Mouse (Mus musculus): ENCODE measurements around the gene Mdm1. TPM values are rescaled to one million over a fixed set of nuclear protein-coding genes. Genes with fewer than 3 reads are reported as not detected.

The Mdm1 gene
- polyA plus RNA-seq, 1 experiment from 2014 or later: 26.3 TPM

GRCm38 (mm10) chr10:118103020-118103666 lies 38.5 kb upstream of the Mdm1 start:
- peak overlapping the region; percentile 35 for H3K4me3 ChIP-seq (ENCODE audit: low read depth, low read length)
- peak; percentile 70 for DNase-seq (ENCODE audit: low spot score)
- peak; percentile 87 for ATAC-seq (replicated peaks; ENCODE audit: low FRiP score)
- H3K9ac ChIP-seq (ENCODE audit: low read depth, low read length): no peak overlapping the region
- H3K27me3 ChIP-seq (replicated peaks; ENCODE audit: control insufficient read depth, insufficient read depth, low read length): no peaks in the 10 kb centered on the region
- no peaks in the 10 kb centered on the region for H3K9me3 ChIP-seq (ENCODE audit: control insufficient read depth, low read length)
- no peaks in the 10 kb centered on the region for H3K36me3 ChIP-seq (ENCODE audit: control insufficient read depth, insufficient read depth, low read length)
- peaks cover 5% of the 10 kb centered on the region for H3K4me1 ChIP-seq (replicated peaks; ENCODE audit: control insufficient read depth, insufficient read depth, low read length)
- H3K4me2 ChIP-seq: peak overlapping the region; percentile 69
- no peak overlapping the region for H3K27ac ChIP-seq (ENCODE audit: low read depth, low read length)
- WGBS: under 1% methylated on average over 20 of the region's 20 CpGs

GRCm38 (mm10) chr10:118103906-118104305 lies 37.7 kb upstream of the Mdm1 start:
- no peaks in the 10 kb centered on the region for H3K36me3 ChIP-seq (ENCODE audit: control insufficient read depth, insufficient read depth, low read length)
- ATAC-seq (replicated peaks; ENCODE audit: low FRiP score): no peak
- H3K4me3 ChIP-seq (ENCODE audit: low read depth, low read length): no peak overlapping the region
- peaks cover 5% of the 10 kb centered on the region for H3K4me1 ChIP-seq (replicated peaks; ENCODE audit: control insufficient read depth, insufficient read depth, low read length)
- no peak for DNase-seq (ENCODE audit: low spot score)
- no peak overlapping the region for H3K27ac ChIP-seq (ENCODE audit: low read depth, low read length)
- H3K4me2 ChIP-seq: no peak overlapping the region; the same call in 1 of the 2 replicates
- H3K9me3 ChIP-seq (ENCODE audit: control insufficient read depth, low read length): no peaks in the 10 kb centered on the region
- WGBS: 65% methylated on average over 10 of the region's 10 CpGs
- H3K27me3 ChIP-seq (replicated peaks; ENCODE audit: control insufficient read depth, insufficient read depth, low read length): no peaks in the 10 kb centered on the region
- no peak overlapping the region for H3K9ac ChIP-seq (ENCODE audit: low read depth, low read length)

DNA sequence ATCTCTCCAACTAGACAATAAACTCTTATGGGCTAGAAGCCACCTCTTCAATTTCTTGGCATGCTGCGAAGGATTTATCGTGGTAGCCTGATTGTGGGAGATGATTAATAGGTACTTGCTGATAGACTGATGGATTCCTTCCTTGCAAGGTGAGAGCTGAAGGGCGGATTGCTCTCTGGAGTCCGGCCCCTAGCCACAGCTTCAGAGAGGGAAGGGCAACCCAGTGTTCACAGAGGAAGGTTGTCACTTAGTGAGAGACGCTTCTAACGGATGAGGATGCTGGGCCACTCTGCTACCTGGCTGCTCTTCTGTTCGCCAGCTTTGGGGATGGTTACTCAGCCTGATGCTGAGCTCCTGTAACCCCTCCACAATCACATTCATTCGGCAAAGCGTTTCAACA lies 34.6 kb upstream of the Mdm1 start:
- Histone ChIP-seq H3K4me3 (ENCODE audit: low read depth, low read length) (no peak overlapping the region), H3K27me3 (replicated peaks; ENCODE audit: control insufficient read depth, insufficient read depth, low read length) (no peaks in the 10 kb centered on the region), H3K36me3 (ENCODE audit: control insufficient read depth, insufficient read depth, low read length) (no peaks in the 10 kb centered on the region), H3K4me2 (no peak overlapping the region), H3K9ac (ENCODE audit: low read depth, low read length) (no peak overlapping the region), H3K4me1 (replicated peaks; ENCODE audit: control insufficient read depth, insufficient read depth, low read length) (peaks cover 10% of the 10 kb centered on the region), H3K9me3 (ENCODE audit: control insufficient read depth, low read length) (no peaks in the 10 kb centered on the region), H3K27ac (ENCODE audit: low read depth, low read length) (no peak overlapping the region)
- whole genome bisulfite sequencing: 75% methylated on average over 9 of the region's 9 CpGs
- ATAC-seq (replicated peaks; ENCODE audit: low FRiP score) (no peak), DNase-seq (ENCODE audit: low spot score) (no peak)

- no peaks in the 10 kb centered on the region for H3K27me3 ChIP-seq (replicated peaks; ENCODE audit: control insufficient read depth, insufficient read depth, low read length)
- no peak overlapping the region for H3K9ac ChIP-seq (ENCODE audit: low read depth, low read length)
- ATAC-seq (replicated peaks; ENCODE audit: low FRiP score) (no peak), DNase-seq (ENCODE audit: low spot score) (no peak)
- no peaks in the 10 kb centered on the region for H3K36me3 ChIP-seq (ENCODE audit: control insufficient read depth, insufficient read depth, low read length)
- no peak overlapping the region for H3K4me2 ChIP-seq
- H3K4me1 ChIP-seq (replicated peaks; ENCODE audit: control insufficient read depth, insufficient read depth, low read length): 0 out of 2 replicates have a peak, but pooled peaks cover 5% of the 10 kb centered on the region
- no peak overlapping the region for H3K27ac ChIP-seq (ENCODE audit: low read depth, low read length)
- 41% methylated on average over 8 of the region's 8 CpGs for WGBS
- no peak overlapping the region for H3K4me3 ChIP-seq (ENCODE audit: low read depth, low read length)
- no peaks in the 10 kb centered on the region for H3K9me3 ChIP-seq (ENCODE audit: control insufficient read depth, low read length)
Measured at GRCm38 (mm10) chr10:118110006-118110920, 31.3 kb upstream of the Mdm1 start.

DNA sequence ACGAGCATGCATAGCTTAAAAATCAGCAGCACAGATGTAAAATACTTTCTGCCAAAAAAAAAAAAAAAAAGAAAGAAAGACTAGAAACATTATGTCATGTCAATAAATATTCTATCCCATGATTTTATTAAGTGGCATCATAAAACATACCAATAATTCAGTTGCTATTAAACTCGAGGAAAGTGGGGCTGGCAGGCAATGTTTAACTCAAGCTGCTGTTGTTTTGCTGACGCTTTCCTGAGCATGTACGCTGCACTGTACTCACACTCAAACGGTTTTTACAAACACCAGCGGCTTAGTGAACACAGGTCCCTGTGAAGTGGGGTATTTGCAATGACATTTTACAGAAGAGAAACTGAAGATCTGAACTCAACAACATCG lies 30.7 kb upstream of the Mdm1 start:
- no peaks in the 10 kb centered on the region for H3K36me3 ChIP-seq (ENCODE audit: control insufficient read depth, insufficient read depth, low read length)
- no peak overlapping the region for H3K9ac ChIP-seq (ENCODE audit: low read depth, low read length)
- 0 out of 2 replicates have a peak, but pooled peaks cover 5% of the 10 kb centered on the region for H3K4me1 ChIP-seq (replicated peaks; ENCODE audit: control insufficient read depth, insufficient read depth, low read length)
- DNase-seq (ENCODE audit: low spot score): no peak
- no peak overlapping the region for H3K4me3 ChIP-seq (ENCODE audit: low read depth, low read length)
- no peak for ATAC-seq (replicated peaks; ENCODE audit: low FRiP score)
- no peak overlapping the region for H3K4me2 ChIP-seq
- H3K27me3 ChIP-seq (replicated peaks; ENCODE audit: control insufficient read depth, insufficient read depth, low read length): no peaks in the 10 kb centered on the region
- 73% methylated on average over 7 of the region's 7 CpGs for WGBS
- H3K27ac ChIP-seq (ENCODE audit: low read depth, low read length): no peak overlapping the region
- no peaks in the 10 kb centered on the region for H3K9me3 ChIP-seq (ENCODE audit: control insufficient read depth, low read length)

- Histone ChIP-seq H3K4me1 (replicated peaks; ENCODE audit: control insufficient read depth, insufficient read depth, low read length) (0 out of 2 replicates have a peak, but pooled peaks cover 5% of the 10 kb centered on the region), H3K9ac (ENCODE audit: low read depth, low read length) (no peak overlapping the region), H3K4me2 (no peak overlapping the region), H3K4me3 (ENCODE audit: low read depth, low read length) (no peak overlapping the region), H3K27me3 (replicated peaks; ENCODE audit: control insufficient read depth, insufficient read depth, low read length) (no peaks in the 10 kb centered on the region), H3K9me3 (ENCODE audit: control insufficient read depth, low read length) (no peaks in the 10 kb centered on the region), H3K27ac (ENCODE audit: low read depth, low read length) (no peak overlapping the region), H3K36me3 (ENCODE audit: control insufficient read depth, insufficient read depth, low read length) (no peaks in the 10 kb centered on the region)
- no peak for DNase-seq (ENCODE audit: low spot score)
- ATAC-seq (replicated peaks; ENCODE audit: low FRiP score): no peak
- WGBS: 30% methylated on average over 7 of the region's 7 CpGs
Measured at GRCm38 (mm10) chr10:118111621-118112020, 30.0 kb upstream of the Mdm1 start.

DNA sequence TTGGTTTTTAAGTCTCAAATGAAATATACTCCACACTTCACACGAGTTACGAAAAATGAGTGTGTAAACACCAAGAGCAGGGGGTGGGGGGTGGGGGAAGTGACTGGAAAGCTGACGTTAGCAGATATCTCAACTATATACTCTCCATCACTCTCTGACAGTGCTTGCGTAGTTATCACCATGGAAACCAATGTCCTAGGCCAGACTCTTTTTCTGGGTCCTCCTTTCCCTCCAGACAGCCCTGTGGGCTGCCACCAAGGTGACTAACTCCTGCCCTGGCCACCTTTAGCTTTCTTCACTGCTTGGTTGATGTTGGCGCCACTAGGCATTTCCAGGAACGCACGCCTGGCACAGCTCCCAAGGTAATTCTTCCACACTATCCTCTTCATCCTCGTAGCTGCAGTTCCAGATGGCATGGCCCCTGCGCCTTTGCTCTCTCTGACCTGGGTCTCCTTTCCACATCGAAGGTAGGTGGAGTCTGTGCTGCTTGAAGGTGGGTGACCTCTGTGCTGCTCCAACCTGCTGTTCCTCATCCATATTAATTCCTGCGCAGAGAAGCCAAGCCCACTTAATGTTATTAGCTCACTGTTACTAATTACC lies 29.2 kb upstream of the Mdm1 start:
- H3K9me3 ChIP-seq (ENCODE audit: control insufficient read depth, low read length): no peaks in the 10 kb centered on the region
- ATAC-seq (replicated peaks; ENCODE audit: low FRiP score) (no peak), DNase-seq (ENCODE audit: low spot score) (no peak)
- no peak overlapping the region for H3K9ac ChIP-seq (ENCODE audit: low read depth, low read length)
- H3K27ac ChIP-seq (ENCODE audit: low read depth, low read length): no peak overlapping the region
- no peak overlapping the region for H3K4me2 ChIP-seq
- no peak overlapping the region for H3K4me3 ChIP-seq (ENCODE audit: low read depth, low read length)
- WGBS: 70% methylated on average over 11 of the region's 11 CpGs
- H3K27me3 ChIP-seq (replicated peaks; ENCODE audit: control insufficient read depth, insufficient read depth, low read length): no peaks in the 10 kb centered on the region
- 0 out of 2 replicates have a peak, but pooled peaks cover 5% of the 10 kb centered on the region for H3K4me1 ChIP-seq (replicated peaks; ENCODE audit: control insufficient read depth, insufficient read depth, low read length)
- no peaks in the 10 kb centered on the region for H3K36me3 ChIP-seq (ENCODE audit: control insufficient read depth, insufficient read depth, low read length)

DNA sequence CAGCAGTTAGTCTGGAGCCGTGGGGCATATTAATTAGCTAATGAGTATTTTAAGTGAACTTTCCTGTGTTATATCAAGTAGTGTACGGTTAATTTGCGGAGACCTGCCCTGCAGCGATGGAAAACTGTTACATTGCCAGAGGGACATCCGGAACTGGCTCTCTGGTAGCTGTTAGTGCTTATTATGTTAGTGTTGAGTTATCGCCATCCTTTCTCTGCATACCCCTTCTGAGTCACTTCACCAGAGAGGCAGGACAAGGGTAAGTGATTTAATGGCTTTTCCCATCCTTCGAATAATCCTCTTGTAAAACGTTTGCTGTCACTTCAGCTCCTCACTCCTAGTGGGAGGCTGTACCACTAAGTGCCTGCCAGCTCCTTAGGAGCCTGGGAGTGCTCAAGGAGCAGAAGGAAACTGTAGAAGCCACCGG lies 28.3 kb upstream of the Mdm1 start:
- no peaks in the 10 kb centered on the region for H3K36me3 ChIP-seq (ENCODE audit: control insufficient read depth, insufficient read depth, low read length)
- 73% methylated on average over 9 of the region's 9 CpGs for WGBS
- ATAC-seq (replicated peaks; ENCODE audit: low FRiP score): no peak

More for the DNA sequence above, 28.3 kb upstream of the Mdm1 start:
- H3K4me1 ChIP-seq (replicated peaks; ENCODE audit: control insufficient read depth, insufficient read depth, low read length): 0 out of 2 replicates have a peak, but pooled peaks cover 5% of the 10 kb centered on the region
- H3K27ac ChIP-seq (ENCODE audit: low read depth, low read length): no peak overlapping the region
- no peaks in the 10 kb centered on the region for H3K9me3 ChIP-seq (ENCODE audit: control insufficient read depth, low read length)
- no peaks in the 10 kb centered on the region for H3K27me3 ChIP-seq (replicated peaks; ENCODE audit: control insufficient read depth, insufficient read depth, low read length)
- no peak for DNase-seq (ENCODE audit: low spot score)
- H3K4me2 ChIP-seq: no peak overlapping the region
- H3K4me3 ChIP-seq (ENCODE audit: low read depth, low read length): no peak overlapping the region
- H3K9ac ChIP-seq (ENCODE audit: low read depth, low read length): no peak overlapping the region
